Mouse (Mus musculus): ENCODE measurements at regions not wholly inside any gene's neighbourhood (a gene's known extent, or its start where the extent isn't known, plus 50 kb on each side); places are given as distances from the start of the nearest gene placed in this dataset.
A peak's percentile ranks its signal among the peaks of the same experiment; 100 is the strongest.

- Histone ChIP-seq H3K27ac (ENCODE audit: low read length) (no peak overlapping the region), H3K4me1 (ENCODE audit: control insufficient read depth, insufficient read depth, low read length) (no peaks in the 10 kb centered on the region), H3K9me3 (replicated peaks; ENCODE audit: control insufficient read depth, low read length, poor library complexity, severe bottlenecking) (no peaks in the 10 kb centered on the region), H3K4me2 (ENCODE audit: low read length) (no peak overlapping the region), H3K9ac (ENCODE audit: low read depth, low read length) (no peak overlapping the region), H3K4me3 (ENCODE audit: low read depth, low read length) (no peak overlapping the region), H3K36me3 (ENCODE audit: control insufficient read depth, insufficient read depth, low read length) (no peaks in the 10 kb centered on the region), H3K27me3 (ENCODE audit: control insufficient read depth, insufficient read depth, low read depth, low read length) (no peaks in the 10 kb centered on the region)
- ATAC-seq: no peak
- WGBS: 84% methylated on average over 9 of the region's 9 CpGs
These were observed 114.2 kb upstream of the Tbx20 start for GRCm38 (mm10) chr9:24888282-24888681.

GRCm38 (mm10) chr9:24896498-24897261, 122.6 kb upstream of the Tbx20 start:
- WGBS: 89% methylated on average over 13 of the region's 13 CpGs
- Histone ChIP-seq H3K36me3 (ENCODE audit: control insufficient read depth, insufficient read depth, low read length) (no peaks in the 10 kb centered on the region), H3K4me1 (ENCODE audit: control insufficient read depth, insufficient read depth, low read length) (no peaks in the 10 kb centered on the region), H3K4me3 (ENCODE audit: low read depth, low read length) (no peak overlapping the region), H3K27me3 (ENCODE audit: control insufficient read depth, insufficient read depth, low read depth, low read length) (no peaks in the 10 kb centered on the region), H3K9me3 (replicated peaks; ENCODE audit: control insufficient read depth, low read length, poor library complexity, severe bottlenecking) (no peaks in the 10 kb centered on the region), H3K27ac (ENCODE audit: low read length) (no peak overlapping the region), H3K4me2 (ENCODE audit: low read length) (no peak overlapping the region), H3K9ac (ENCODE audit: low read depth, low read length) (no peak overlapping the region)
- no peak for ATAC-seq

- no peaks in the 10 kb centered on the region for H3K27me3 ChIP-seq (ENCODE audit: control insufficient read depth, insufficient read depth, low read depth, low read length)
- no peak overlapping the region for H3K9ac ChIP-seq (ENCODE audit: low read depth, low read length)
- H3K4me3 ChIP-seq (ENCODE audit: low read depth, low read length): no peak overlapping the region
- H3K9me3 ChIP-seq (replicated peaks; ENCODE audit: control insufficient read depth, low read length, poor library complexity, severe bottlenecking): no peaks in the 10 kb centered on the region
- no peaks in the 10 kb centered on the region for H3K36me3 ChIP-seq (ENCODE audit: control insufficient read depth, insufficient read depth, low read length)
- H3K4me2 ChIP-seq (ENCODE audit: low read length): no peak overlapping the region
- no peaks in the 10 kb centered on the region for H3K4me1 ChIP-seq (ENCODE audit: control insufficient read depth, insufficient read depth, low read length)
- no peak overlapping the region for H3K27ac ChIP-seq (ENCODE audit: low read length)
- ATAC-seq: no peak
- 85% methylated on average over 7 of the region's 7 CpGs for WGBS
These were observed 125.3 kb upstream of the Tbx20 start for GRCm38 (mm10) chr9:24899206-24899928.

- Histone ChIP-seq H3K27me3 (ENCODE audit: control insufficient read depth, insufficient read depth, low read depth, low read length) (no peaks in the 10 kb centered on the region), H3K4me1 (ENCODE audit: control insufficient read depth, insufficient read depth, low read length) (no peaks in the 10 kb centered on the region), H3K4me2 (ENCODE audit: low read length) (no peak overlapping the region), H3K9me3 (replicated peaks; ENCODE audit: control insufficient read depth, low read length, poor library complexity, severe bottlenecking) (no peaks in the 10 kb centered on the region), H3K4me3 (ENCODE audit: low read depth, low read length) (no peak overlapping the region), H3K36me3 (ENCODE audit: control insufficient read depth, insufficient read depth, low read length) (no peaks in the 10 kb centered on the region), H3K27ac (ENCODE audit: low read length) (no peak overlapping the region), H3K9ac (ENCODE audit: low read depth, low read length) (no peak overlapping the region)
- 75% methylated on average over 5 of the region's 5 CpGs for WGBS
- no peak for ATAC-seq
These were observed 129.6 kb upstream of the Tbx20 start for GRCm38 (mm10) chr9:24903706-24904105.

GRCm38 (mm10) chr9:24909086-24909979, 135.2 kb upstream of the Tbx20 start:
- Histone ChIP-seq H3K36me3 (ENCODE audit: control insufficient read depth, insufficient read depth, low read length) (no peaks in the 10 kb centered on the region), H3K4me1 (ENCODE audit: control insufficient read depth, insufficient read depth, low read length) (peaks cover 16% of the 10 kb centered on the region), H3K4me2 (ENCODE audit: low read length) (no peak overlapping the region), H3K27ac (ENCODE audit: low read length) (peak overlapping the region; percentile 17), H3K9me3 (replicated peaks; ENCODE audit: control insufficient read depth, low read length, poor library complexity, severe bottlenecking) (no peaks in the 10 kb centered on the region), H3K27me3 (ENCODE audit: control insufficient read depth, insufficient read depth, low read depth, low read length) (no peaks in the 10 kb centered on the region), H3K4me3 (ENCODE audit: low read depth, low read length) (no peak overlapping the region), H3K9ac (ENCODE audit: low read depth, low read length) (no peak overlapping the region)
- peak; percentile 87 for ATAC-seq
- 27% methylated on average over 8 of the region's 8 CpGs for WGBS

GRCm38 (mm10) chr9:24910738-24911137, 136.6 kb upstream of the Tbx20 start:
- H3K9ac ChIP-seq (ENCODE audit: low read depth, low read length): no peak overlapping the region
- no peak overlapping the region for H3K4me2 ChIP-seq (ENCODE audit: low read length)
- 60% methylated on average over 5 of the region's 5 CpGs for WGBS
- no peak overlapping the region for H3K27ac ChIP-seq (ENCODE audit: low read length)
- no peak overlapping the region for H3K4me3 ChIP-seq (ENCODE audit: low read depth, low read length)
- no peaks in the 10 kb centered on the region for H3K9me3 ChIP-seq (replicated peaks; ENCODE audit: control insufficient read depth, low read length, poor library complexity, severe bottlenecking)
- H3K4me1 ChIP-seq (ENCODE audit: control insufficient read depth, insufficient read depth, low read length): peaks cover 16% of the 10 kb centered on the region
- H3K36me3 ChIP-seq (ENCODE audit: control insufficient read depth, insufficient read depth, low read length): no peaks in the 10 kb centered on the region
- no peaks in the 10 kb centered on the region for H3K27me3 ChIP-seq (ENCODE audit: control insufficient read depth, insufficient read depth, low read depth, low read length)
- peak; percentile 34; the same call in 1 of the 2 replicates for ATAC-seq

- Histone ChIP-seq H3K4me2 (ENCODE audit: low read length) (no peak overlapping the region), H3K4me3 (ENCODE audit: low read depth, low read length) (no peak overlapping the region), H3K4me1 (ENCODE audit: control insufficient read depth, insufficient read depth, low read length) (no peaks in the 10 kb centered on the region), H3K9me3 (replicated peaks; ENCODE audit: control insufficient read depth, low read length, poor library complexity, severe bottlenecking) (no peaks in the 10 kb centered on the region), H3K36me3 (ENCODE audit: control insufficient read depth, insufficient read depth, low read length) (no peaks in the 10 kb centered on the region), H3K27ac (ENCODE audit: low read length) (no peak overlapping the region), H3K9ac (ENCODE audit: low read depth, low read length) (no peak overlapping the region), H3K27me3 (ENCODE audit: control insufficient read depth, insufficient read depth, low read depth, low read length) (no peaks in the 10 kb centered on the region)
- 94% methylated on average over 9 of the region's 9 CpGs for WGBS
- no peak for ATAC-seq
These were observed 145.9 kb upstream of the Tbx20 start for GRCm38 (mm10) chr9:24920031-24920445.

GRCm38 (mm10) chr9:24922051-24922860, 148.2 kb upstream of the Tbx20 start:
- 24% methylated on average over 4 of the region's 4 CpGs for WGBS
- Histone ChIP-seq H3K4me2 (ENCODE audit: low read length) (no peak overlapping the region), H3K27me3 (ENCODE audit: control insufficient read depth, insufficient read depth, low read depth, low read length) (no peaks in the 10 kb centered on the region), H3K4me1 (ENCODE audit: control insufficient read depth, insufficient read depth, low read length) (no peaks in the 10 kb centered on the region), H3K9ac (ENCODE audit: low read depth, low read length) (no peak overlapping the region), H3K36me3 (ENCODE audit: control insufficient read depth, insufficient read depth, low read length) (no peaks in the 10 kb centered on the region), H3K4me3 (ENCODE audit: low read depth, low read length) (no peak overlapping the region), H3K9me3 (replicated peaks; ENCODE audit: control insufficient read depth, low read length, poor library complexity, severe bottlenecking) (no peaks in the 10 kb centered on the region), H3K27ac (ENCODE audit: low read length) (no peak overlapping the region)
- ATAC-seq: no peak

All from midbrain, embryonic 16.5 days (tissue).